Mouse (Mus musculus): ENCODE results near the gene Rassf10. TPM values are rescaled to one million over a fixed set of nuclear protein-coding genes. Genes with fewer than 3 reads are reported as not detected.
"Not testable (repeated sequence)": the region's sequence is repeated elsewhere in the genome, so short reads cannot be mapped to it uniquely, and the experiment has no call there.

The Rassf10 gene
- polyA plus RNA-seq, 1 experiment from 2014 or later: 1.3 TPM

GRCm38 (mm10) chr7:112935876-112936275 is 17.9 kb upstream of the Rassf10 start:
- not testable (repeated sequence) for H3K9me3 ChIP-seq; H3K36me3 ChIP-seq (replicated peaks); H3K4me2 ChIP-seq; H3K4me1 ChIP-seq; H3K27me3 ChIP-seq; H3K27ac ChIP-seq; H3K4me3 ChIP-seq (replicated peaks); ATAC-seq (ENCODE audit: low FRiP score); H3K9ac ChIP-seq
- WGBS: 89% methylated on average over 5 of the region's 5 CpGs

- H3K27me3 ChIP-seq: no peaks in the 10 kb centered on the region
- H3K36me3 ChIP-seq (replicated peaks): no peaks in the 10 kb centered on the region
- 96% methylated on average over 8 of the region's 8 CpGs for WGBS
- no peak overlapping the region for H3K9ac ChIP-seq
- no peak overlapping the region for H3K27ac ChIP-seq
- H3K4me3 ChIP-seq (replicated peaks): no peak overlapping the region
- H3K4me2 ChIP-seq: no peak overlapping the region
- no peaks in the 10 kb centered on the region for H3K9me3 ChIP-seq
- no peak for ATAC-seq (ENCODE audit: low FRiP score)
- no peaks in the 10 kb centered on the region for H3K4me1 ChIP-seq
Observed at GRCm38 (mm10) chr7:112937089-112937488, 16.7 kb upstream of the Rassf10 start.

GRCm38 (mm10) chr7:112938959-112939358 is 14.8 kb upstream of the Rassf10 start:
- no peak overlapping the region for H3K4me2 ChIP-seq
- 66% methylated on average over 5 of the region's 5 CpGs for WGBS
- no peaks in the 10 kb centered on the region for H3K9me3 ChIP-seq
- no peak overlapping the region for H3K9ac ChIP-seq
- H3K4me3 ChIP-seq (replicated peaks): no peak overlapping the region
- H3K27ac ChIP-seq: no peak overlapping the region
- no peaks in the 10 kb centered on the region for H3K36me3 ChIP-seq (replicated peaks)
- H3K27me3 ChIP-seq: no peaks in the 10 kb centered on the region
- H3K4me1 ChIP-seq: no peaks in the 10 kb centered on the region
- ATAC-seq (ENCODE audit: low FRiP score): no peak

- Histone ChIP-seq H3K9ac (no peak overlapping the region), H3K4me2 (no peak overlapping the region), H3K4me1 (no peaks in the 10 kb centered on the region), H3K4me3 (replicated peaks) (no peak overlapping the region), H3K9me3 (no peaks in the 10 kb centered on the region), H3K27me3 (no peaks in the 10 kb centered on the region), H3K27ac (no peak overlapping the region), H3K36me3 (replicated peaks) (no peaks in the 10 kb centered on the region)
- ATAC-seq (ENCODE audit: low FRiP score): no peak
- 82% methylated on average over 5 of the region's 5 CpGs for WGBS
Observed at GRCm38 (mm10) chr7:112942567-112942966, 11.2 kb upstream of the Rassf10 start.

GRCm38 (mm10) chr7:112943056-112943455 is 10.7 kb upstream of the Rassf10 start:
- H3K4me1 ChIP-seq: no peaks in the 10 kb centered on the region
- ATAC-seq (ENCODE audit: low FRiP score): no peak
- no peak overlapping the region for H3K4me3 ChIP-seq (replicated peaks)
- no peaks in the 10 kb centered on the region for H3K9me3 ChIP-seq
- H3K27me3 ChIP-seq: no peaks in the 10 kb centered on the region
- no peak overlapping the region for H3K27ac ChIP-seq
- H3K9ac ChIP-seq: no peak overlapping the region
- no peaks in the 10 kb centered on the region for H3K36me3 ChIP-seq (replicated peaks)
- WGBS: 87% methylated on average over 1 of the region's 1 CpGs
- no peak overlapping the region for H3K4me2 ChIP-seq

- no peaks in the 10 kb centered on the region for H3K36me3 ChIP-seq (replicated peaks)
- no peak overlapping the region for H3K27ac ChIP-seq
- 61% methylated on average over 6 of the region's 6 CpGs for WGBS
- no peak overlapping the region for H3K9ac ChIP-seq
- no peak overlapping the region for H3K4me2 ChIP-seq
- no peaks in the 10 kb centered on the region for H3K9me3 ChIP-seq
- H3K27me3 ChIP-seq: peaks cover 11% of the 10 kb centered on the region; the same call in 1 of the 2 replicates
- 0 out of 2 replicates have a peak, but pooled peaks cover 3% of the 10 kb centered on the region for H3K4me1 ChIP-seq
- ATAC-seq (ENCODE audit: low FRiP score): no peak
- no peak overlapping the region for H3K4me3 ChIP-seq (replicated peaks)
Observed at GRCm38 (mm10) chr7:112946706-112947105, 7.1 kb upstream of the Rassf10 start.

- under 1% methylated on average over 80 of the region's 82 CpGs for whole genome bisulfite sequencing
- ATAC-seq (ENCODE audit: low FRiP score): peak; percentile 45; the same call in 1 of the 2 replicates
- Histone ChIP-seq H3K36me3 (replicated peaks) (no peaks in the 10 kb centered on the region), H3K4me3 (replicated peaks) (peak overlapping the region; percentile 45), H3K9ac (peak overlapping the region; percentile 31), H3K9me3 (no peaks in the 10 kb centered on the region), H3K27me3 (peaks cover 67% of the 10 kb centered on the region), H3K4me2 (peak overlapping the region; percentile 77), H3K27ac (no peak overlapping the region), H3K4me1 (peaks cover 33% of the 10 kb centered on the region)
Observed at GRCm38 (mm10) chr7:112954351-112955102, 765 bp downstream of the Rassf10 start.

GRCm38 (mm10) chr7:112955103-112955827 is 1.5 kb downstream of the Rassf10 start:
- ATAC-seq (ENCODE audit: low FRiP score): peak; percentile 51; the same call in 1 of the 2 replicates
- Histone ChIP-seq H3K9ac (0 out of 2 replicates have a peak overlapping the region, but pooled peaks have one; percentile 31), H3K27ac (no peak overlapping the region), H3K4me1 (peaks cover 33% of the 10 kb centered on the region), H3K36me3 (replicated peaks) (no peaks in the 10 kb centered on the region), H3K9me3 (no peaks in the 10 kb centered on the region), H3K4me3 (replicated peaks) (peak overlapping the region; percentile 45), H3K27me3 (peaks cover 67% of the 10 kb centered on the region), H3K4me2 (peak overlapping the region; percentile 77)
- 3% methylated on average over 40 of the region's 40 CpGs for WGBS

GRCm38 (mm10) chr7:112955955-112956354 is 2.2 kb downstream of the Rassf10 start:
- H3K36me3 ChIP-seq (replicated peaks): no peaks in the 10 kb centered on the region
- H3K9ac ChIP-seq: no peak overlapping the region
- H3K9me3 ChIP-seq: no peaks in the 10 kb centered on the region
- peaks cover 60% of the 10 kb centered on the region for H3K27me3 ChIP-seq
- H3K27ac ChIP-seq: no peak overlapping the region
- 34% methylated on average over 3 of the region's 3 CpGs for WGBS
- peaks cover 33% of the 10 kb centered on the region for H3K4me1 ChIP-seq
- no peak overlapping the region for H3K4me2 ChIP-seq
- ATAC-seq (ENCODE audit: low FRiP score): no peak
- no peak overlapping the region for H3K4me3 ChIP-seq (replicated peaks)

- no peak overlapping the region for H3K4me3 ChIP-seq (replicated peaks)
- 65% methylated on average over 7 of the region's 7 CpGs for WGBS
- peaks cover 59% of the 10 kb centered on the region for H3K27me3 ChIP-seq
- H3K27ac ChIP-seq: no peak overlapping the region
- H3K4me1 ChIP-seq: peaks cover 33% of the 10 kb centered on the region
- H3K9ac ChIP-seq: no peak overlapping the region
- no peak overlapping the region for H3K4me2 ChIP-seq
- ATAC-seq (ENCODE audit: low FRiP score): no peak
- no peaks in the 10 kb centered on the region for H3K36me3 ChIP-seq (replicated peaks)
- no peaks in the 10 kb centered on the region for H3K9me3 ChIP-seq
Observed at GRCm38 (mm10) chr7:112956961-112957360, 3.2 kb downstream of the Rassf10 start.

- 35% methylated on average over 6 of the region's 6 CpGs for WGBS
- Histone ChIP-seq H3K36me3 (replicated peaks) (no peaks in the 10 kb centered on the region), H3K4me1 (peaks cover 33% of the 10 kb centered on the region), H3K27ac (no peak overlapping the region), H3K4me3 (replicated peaks) (no peak overlapping the region), H3K9ac (no peak overlapping the region), H3K4me2 (no peak overlapping the region), H3K27me3 (peaks cover 59% of the 10 kb centered on the region), H3K9me3 (no peaks in the 10 kb centered on the region)
- ATAC-seq (ENCODE audit: low FRiP score): no peak
Observed at GRCm38 (mm10) chr7:112957630-112958029, 3.9 kb downstream of the Rassf10 start.

- Histone ChIP-seq H3K27me3 (no peaks in the 10 kb centered on the region), H3K9ac (no peak overlapping the region), H3K4me3 (replicated peaks) (no peak overlapping the region), H3K9me3 (peaks cover 10% of the 10 kb centered on the region; the same call in 1 of the 2 replicates), H3K27ac (no peak overlapping the region), H3K4me1 (no peaks in the 10 kb centered on the region), H3K4me2 (no peak overlapping the region), H3K36me3 (replicated peaks) (no peaks in the 10 kb centered on the region)
- WGBS: 71% methylated on average over 6 of the region's 6 CpGs
- no peak for ATAC-seq (ENCODE audit: low FRiP score)
Observed at GRCm38 (mm10) chr7:112966382-112966781, 12.6 kb downstream of the Rassf10 start.

Data from forebrain, embryonic 12.5 days (tissue).